Mouse (Mus musculus) T-helper 1 cell (primary cell): Measurements from ENCODE around the gene Ung.

Experiments used
- in situ Hi-C: fragments of 300-600 bp; cut with MboI, MseI; formaldehyde crosslinking; loops from one replicate; pipeline ENCODE4 v1.15.1; 2025; ENCODE audit warnings: high pct_unique_total_duplicates

The Ung gene

DNA sequence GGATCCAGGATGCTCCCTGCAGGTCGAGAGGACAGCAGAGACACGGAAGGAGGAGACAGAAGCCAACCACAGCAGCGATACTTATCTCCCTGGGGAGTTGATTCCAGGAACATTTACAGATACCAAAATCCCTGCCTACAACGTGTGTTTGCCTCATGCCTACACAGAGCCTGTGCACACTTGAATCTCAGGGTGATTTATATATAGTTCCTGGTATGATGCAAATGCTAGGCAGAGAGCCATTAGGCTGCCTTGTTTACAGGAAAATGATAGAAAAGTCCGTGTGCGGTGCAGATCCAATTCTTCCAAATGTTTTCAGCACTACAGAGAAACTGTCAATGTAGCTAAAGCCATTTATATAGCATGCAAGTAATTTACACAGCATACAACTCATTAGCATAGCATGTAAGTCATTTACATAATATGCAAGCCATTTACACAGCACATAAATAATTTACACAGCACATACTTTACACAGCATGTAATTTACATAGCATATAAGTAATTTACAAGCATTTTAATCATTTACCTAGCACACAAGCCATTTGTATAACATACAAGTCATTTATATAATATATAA is 33.0 kb downstream of the Ung start:
- in situ Hi-C loops: no loop called here

DNA sequence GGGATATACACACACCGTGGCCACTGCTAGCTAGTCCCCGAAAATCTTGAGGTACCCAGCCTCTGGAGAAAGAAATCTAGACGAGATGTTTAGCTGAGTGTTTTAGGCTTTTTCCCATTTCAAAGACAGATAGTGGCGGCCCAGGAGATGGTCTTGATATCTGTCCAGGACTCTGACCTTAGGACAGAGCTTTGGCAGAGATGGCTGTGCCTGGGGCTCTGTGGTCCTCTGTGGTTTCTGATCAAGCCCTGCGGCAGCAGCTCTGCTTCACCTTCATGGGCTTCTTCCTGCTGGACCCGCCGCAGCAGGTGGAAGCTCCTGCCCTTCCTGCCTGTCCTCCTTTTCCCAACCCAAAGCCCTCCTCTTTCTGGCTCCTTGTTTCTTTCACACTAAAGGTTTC is 40.2 kb downstream of the Ung start:
- in situ Hi-C loops: no loop called here

DNA sequence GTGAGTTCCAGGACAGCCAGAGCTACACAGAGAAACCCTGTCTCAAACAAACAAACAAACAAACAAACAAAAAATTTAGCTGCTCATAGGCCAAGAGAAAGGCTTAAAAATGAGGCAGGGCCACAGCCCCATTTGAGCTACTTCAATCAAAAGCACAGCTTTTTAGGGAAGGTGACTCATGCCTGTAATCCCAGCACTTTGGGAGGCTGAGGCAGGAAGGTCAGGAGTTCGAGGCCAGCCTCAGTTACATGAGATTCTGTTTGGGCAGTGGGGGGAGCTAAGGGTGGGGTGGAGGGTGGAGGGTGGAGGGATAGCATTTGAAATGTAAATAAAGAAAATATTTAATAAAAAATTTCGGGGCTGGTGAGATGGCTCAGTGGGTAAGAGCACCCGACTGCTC is 42.8 kb downstream of the Ung start:
- in situ Hi-C loops: no loop called here

DNA sequence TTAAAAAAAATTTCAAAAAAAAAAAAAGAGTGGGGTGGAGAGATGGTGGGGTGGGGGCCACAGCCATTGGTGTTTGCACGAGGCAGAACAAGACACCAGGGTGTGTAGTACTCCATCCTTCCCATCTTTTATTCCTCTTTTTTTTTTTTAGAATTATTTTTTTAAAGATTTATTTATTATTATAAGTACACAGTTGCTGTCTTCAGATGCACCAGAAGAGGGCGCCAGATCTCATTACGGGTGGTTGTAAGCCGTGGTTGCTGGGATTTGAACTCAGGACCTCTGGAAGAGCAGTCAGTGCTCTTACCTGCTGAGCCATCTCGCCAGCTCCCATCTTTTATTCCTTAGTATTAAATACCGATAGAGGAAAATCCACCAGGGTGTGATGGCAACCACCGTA is 43.3 kb downstream of the Ung start:
- in situ Hi-C loops: no loop called here

DNA sequence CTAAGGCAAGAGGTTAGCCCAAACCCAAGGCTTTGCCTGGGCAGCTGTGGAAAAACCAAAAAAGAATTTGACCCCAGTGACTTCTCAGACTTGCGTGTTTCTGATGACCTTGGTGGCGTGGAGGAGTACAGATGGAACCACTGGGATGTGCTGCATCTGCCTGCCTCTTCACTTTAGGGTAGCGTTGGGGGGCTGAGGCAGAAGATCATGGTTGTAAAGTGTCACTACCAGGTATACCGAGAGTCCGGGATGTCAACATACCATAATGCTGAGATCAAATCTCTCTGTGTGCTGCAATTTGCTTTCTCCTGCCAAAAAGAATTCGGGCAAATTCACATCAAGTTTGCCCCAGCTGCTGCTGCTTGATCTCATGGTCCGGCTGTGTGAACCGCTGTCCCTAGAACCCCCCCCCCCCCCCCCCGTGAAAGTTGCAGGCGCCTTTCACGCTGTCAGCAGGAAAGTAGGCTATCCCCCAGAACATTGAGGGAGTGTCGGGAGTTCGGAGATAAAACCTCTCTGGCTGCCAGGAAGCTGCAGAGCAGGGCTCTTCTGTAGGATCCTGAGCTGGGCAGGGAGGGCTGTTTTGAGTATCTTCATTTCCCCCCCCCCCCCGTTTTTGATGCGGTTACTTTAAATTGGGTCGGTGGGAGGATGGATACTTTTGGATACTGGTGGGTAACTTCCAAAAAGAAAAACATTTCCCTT is 43.8 kb downstream of the Ung start:
- in situ Hi-C loops: no loop called here

DNA sequence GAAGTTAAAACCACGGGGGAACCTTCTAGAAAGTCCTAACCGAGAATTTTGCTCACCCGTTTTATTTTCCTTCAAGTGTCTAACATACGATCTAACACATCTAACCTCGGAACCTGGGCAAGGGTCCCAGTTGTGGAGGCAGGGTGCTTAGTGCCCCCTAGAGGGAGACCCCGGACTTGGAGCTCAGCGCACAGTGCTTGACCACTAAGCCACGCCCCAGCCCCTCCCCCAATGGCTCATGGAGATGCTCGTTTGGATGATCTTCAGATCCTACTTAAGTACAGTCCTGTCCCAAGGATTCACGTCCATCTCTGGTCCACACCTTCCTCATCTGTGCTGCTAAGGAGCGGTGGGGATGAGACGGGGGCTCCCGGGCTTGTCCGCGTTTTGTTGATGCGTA is 44.5 kb downstream of the Ung start:
- in situ Hi-C loops: no loop called here

DNA sequence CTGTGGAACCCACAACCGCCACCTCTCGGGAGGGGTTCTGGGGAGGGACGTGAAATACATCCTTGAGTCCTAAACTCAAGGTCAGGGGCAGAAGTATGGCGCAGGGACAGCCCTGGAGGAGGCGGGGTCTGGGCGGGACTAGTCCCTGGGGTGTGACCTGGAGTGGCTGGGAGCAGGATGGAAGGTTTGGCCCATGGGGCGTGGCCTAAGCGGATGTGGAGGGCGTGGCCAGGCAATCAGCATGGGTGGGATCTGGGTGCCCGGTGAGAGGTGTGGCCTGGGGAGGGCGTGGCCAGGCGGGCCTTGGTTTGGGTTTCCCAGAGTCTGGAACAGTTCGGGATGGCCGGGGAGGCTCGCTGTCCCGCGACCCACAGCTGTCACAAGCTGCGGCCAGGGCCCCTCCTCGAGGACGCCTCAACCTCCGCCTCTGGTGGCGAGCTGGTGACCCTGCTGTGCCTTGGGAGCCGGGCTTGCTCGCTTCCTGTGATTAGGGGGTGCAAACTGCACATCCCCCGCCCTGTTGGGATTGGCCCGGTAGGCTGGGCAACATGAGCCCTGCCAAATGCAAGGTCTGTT is 45.5 kb downstream of the Ung start:
- in situ Hi-C loops: no loop called here

DNA sequence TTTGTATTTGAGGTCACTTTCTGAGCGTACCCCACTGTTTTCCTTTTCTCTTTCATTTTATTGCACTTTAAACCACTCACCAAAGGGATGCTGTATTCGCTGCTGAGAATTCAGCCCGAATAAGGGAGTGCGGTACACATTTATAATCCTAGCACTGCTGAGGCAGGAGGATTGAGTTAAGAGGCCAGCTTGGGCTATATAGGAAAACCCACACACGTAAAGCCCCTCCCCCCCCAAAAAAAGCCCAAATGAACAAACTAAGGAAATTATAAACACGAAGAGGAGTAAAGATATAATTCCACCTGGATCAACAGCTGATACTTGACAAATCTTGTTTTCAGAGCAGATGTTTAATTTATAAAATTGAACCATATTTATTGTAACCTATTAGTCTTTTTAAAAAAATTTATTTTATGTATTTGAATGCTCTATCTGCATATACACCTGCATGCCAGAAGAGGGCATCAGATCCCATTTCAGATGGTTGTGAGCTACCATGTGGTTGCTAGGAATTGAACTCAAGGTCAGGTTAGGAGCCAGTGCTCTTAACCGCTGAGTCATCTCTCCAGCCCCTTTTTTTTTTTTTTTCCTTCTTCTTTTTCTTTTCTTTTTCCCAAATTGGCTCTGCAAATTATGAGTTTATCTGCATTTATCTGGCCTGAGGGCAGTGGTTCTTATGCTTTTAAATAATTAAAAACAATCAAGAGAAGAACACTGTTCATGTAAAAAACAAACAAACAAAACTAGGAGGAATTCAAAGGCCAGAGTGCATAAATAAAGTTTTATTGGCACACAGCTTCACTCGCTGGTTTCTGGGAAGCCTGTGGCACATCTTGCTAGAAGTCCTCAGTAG is 46.6 kb downstream of the Ung start:
- in situ Hi-C loops: no loop called here

DNA sequence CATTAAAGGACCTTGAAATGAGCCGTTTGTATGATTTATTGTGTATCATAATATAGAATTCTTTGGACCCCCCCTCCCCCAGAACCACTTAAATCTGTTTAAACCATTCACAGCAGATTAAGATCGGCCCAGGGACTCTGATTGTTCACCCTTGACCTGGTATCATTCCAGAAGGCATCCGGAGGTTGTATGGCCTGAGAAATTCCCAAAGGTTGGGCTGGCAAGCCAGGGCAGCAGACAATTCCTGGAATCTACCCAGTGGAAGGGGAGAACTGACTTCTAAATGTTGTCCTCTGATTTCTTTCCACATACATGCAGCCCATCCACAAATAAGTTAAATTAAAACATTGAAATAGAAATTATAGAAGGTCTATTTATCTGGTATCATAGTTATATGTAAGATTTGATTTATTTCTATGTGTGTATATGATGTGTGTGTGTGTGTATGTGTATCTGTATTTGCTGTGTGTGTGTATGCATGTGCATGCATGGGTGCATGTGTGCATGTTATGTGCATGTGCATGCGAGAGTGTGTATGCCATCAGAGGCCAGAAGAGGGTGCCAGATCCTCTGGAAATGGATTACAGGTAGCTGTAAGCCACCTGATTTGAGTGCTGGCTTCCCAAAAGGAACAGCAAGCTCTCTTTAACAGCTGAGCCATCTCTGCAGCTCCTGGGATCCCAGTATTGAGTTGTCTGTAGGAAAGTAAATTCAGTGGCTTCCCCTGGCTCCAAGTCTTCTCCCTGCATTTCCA is 48.0 kb downstream of the Ung start:
- in situ Hi-C loops: no loop called here

DNA sequence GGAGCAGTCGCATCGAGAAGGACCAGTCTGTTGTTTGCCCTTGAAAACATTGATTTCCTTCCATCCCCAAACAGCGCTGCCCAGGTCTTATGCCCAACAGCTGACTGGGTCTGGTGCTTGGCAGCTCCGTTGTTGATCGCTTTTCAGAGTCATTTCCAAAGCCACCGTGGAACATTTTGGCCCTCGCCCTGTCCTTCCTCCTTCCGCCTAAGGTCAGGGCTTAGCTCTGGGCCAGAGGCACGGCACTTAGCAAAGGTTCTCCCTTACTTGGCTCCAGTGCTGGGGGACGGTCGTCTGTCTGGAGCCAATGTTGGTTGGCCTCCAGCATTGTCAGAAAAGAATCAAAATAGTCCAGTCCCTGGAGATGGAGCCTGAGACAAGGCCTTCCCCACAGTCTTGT is 49.4 kb downstream of the Ung start:
- in situ Hi-C loops: no loop called here

DNA sequence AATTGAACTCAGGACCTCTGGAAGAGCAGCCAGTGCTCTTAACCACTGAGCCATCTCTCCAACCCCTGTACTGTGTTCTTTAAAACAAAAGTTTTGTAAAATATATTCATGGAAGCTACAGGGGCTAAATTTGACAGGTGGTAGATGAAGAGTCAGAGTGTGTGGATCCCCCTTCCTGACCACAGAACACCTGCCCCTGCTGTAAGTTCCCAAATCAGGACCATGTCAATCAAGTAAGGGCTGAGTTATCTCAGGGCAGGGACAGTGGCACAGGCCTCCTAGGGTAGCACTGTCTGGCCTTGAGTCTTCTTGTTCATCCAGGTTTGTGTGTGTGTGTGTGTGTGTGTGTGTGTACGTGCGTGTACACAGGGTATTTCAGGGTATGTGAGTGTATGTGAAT is 53.3 kb downstream of the Ung start:
- in situ Hi-C loops: loop anchor here (5.0 kb wide), 1 partner anchor 1214 kb away; no protein-coding TSS in a partner anchor

DNA sequence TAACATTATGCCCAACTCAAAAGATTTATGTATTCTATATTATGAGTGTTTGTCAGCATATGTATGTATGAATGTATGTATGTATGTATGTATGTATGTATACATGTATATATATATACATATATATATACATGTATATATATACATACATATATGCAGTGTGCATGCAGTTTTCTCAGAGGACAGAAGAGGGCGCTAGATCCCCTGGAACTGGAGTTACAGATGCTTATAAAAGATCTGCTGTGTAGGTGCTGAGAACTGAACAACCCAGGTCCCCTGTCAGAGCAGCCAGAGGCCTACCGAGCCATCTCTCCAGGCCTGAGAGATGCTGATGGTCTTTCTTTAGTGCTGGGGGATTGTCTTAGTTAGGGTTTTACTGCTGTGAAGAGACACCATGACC is 56.9 kb downstream of the Ung start:
- in situ Hi-C loops: no loop called here
